Mouse (Mus musculus) erythroblast, adult 5-6 weeks (primary cell): ENCODE results near the gene Olfr794. TPM values are rescaled to one million over a fixed set of nuclear protein-coding genes. Genes with fewer than 3 reads are reported as not detected.

Experiments
- ATAC-seq: replicated peaks from 2 replicates; pipeline ENCODE4 v1.8.0; 2016; ENCODE audit warnings: moderate number of reproducible peaks, mild to moderate bottlenecking, moderate TSS enrichment, inconsistent platforms; ENCODE audit not compliant: poor library complexity, low FRiP score, severe bottlenecking
- total RNA-seq, 2 experiments: library from RNA; stranded (forward) in 1 of 2; stranded (reverse) in 1 of 2; fragments of 150-400 nt in 1 of 2; fragments of 200-764, 138-1000 nt in 1 of 2; gene quantifications; 2 replicates each; pipeline versions ENCODE4 v1.2.3 to v1.2.4; 2015 to 2017; ENCODE audit warnings: low replicate concordance in 2 of 2

Gene Olfr794
- total RNA-seq (2015; ENCODE audit: low replicate concordance) = not detected in 2 replicates
- total RNA-seq (2017; ENCODE audit: low replicate concordance) = not detected in 2 replicates

DNA sequence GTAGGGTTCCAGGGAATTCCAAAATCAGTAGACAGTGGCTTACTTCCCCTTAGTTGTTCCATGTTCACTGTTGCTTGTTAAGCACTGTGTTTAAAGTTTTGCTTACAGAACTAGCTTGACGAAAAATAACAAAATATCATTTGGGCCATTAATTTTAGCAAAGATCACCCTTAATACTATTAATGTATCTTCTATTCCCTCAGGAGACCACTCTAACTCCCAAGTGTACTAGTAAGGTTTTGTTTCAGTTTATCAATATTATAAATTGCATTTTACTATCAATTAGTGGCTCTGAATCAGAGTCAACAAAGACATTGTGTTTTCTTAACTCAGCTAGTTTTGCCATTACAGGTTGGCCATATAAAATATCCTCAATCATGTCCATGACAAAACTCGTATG lies at the start of gene Olfr794:
TSS of gene Olfr794 (plus strand) at position 301 of the 400 bp plus-strand sequence.
- ATAC-seq = no peak

DNA sequence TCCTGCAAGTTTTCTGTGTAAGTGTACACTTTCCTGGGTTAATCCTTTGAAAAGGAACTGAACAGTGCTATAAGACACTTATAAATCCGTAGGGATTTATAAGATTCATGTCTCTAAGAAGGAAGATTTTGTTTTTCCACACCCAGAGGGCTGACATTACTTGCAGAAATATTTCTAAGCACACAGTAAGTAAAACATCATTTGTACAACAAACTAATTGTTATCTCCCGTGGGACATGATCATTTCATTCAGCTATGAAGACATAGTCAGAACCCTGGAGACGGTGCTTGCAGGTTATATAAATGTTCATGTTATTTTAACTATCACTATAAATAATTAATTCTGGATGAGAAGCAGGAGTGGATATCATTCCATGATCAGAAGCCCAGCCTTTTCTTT lies 46.0 kb upstream of the Olfr794 start, which contains the start of gene Olfr791:
TSS of gene Olfr791 (plus strand) at position 301 of the 400 bp plus-strand sequence.
- ATAC-seq = no peak

DNA sequence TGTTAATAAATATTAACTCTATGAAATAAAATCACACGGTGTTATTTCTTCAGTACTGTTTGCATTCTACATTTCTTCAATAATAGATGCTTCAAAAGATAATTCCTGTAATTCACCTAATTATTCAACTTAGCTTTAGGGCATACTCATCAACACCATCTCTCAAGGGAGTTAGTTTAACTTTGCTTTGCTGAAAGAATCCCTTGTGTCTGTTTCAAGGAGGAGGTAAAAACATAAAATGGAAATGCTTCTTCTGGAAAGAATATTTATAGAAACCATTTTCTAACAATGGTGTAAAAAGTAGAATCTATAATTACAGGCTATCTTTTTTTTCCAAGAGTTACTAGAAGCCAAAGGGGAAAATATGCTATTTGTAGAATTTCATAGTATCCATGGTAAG lies 28.6 kb upstream of the Olfr794 start, which contains the start of gene Olfr792:
TSS of gene Olfr792 (plus strand) at position 301 of the 400 bp plus-strand sequence.
- ATAC-seq = no peak

DNA sequence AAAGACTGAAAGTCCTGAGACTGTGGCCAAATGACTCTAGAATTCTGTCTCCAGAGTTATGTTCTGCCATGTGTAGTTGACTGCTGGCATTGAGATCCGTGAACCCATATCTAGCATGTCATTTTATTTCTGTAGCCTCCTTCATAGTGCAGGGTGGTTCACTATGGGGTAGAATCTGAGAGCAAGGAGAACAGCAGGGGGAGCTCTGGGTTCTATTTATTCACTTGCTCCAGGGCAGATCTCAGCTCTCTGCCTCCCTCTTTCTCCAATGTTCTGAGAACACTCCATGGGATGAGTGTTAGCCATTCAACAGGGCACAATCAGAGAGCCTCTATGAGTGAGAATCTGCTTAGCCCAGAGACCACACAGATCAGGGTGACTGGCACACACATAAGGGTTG lies 18.1 kb upstream of the Olfr794 start:
- ATAC-seq = no peak

DNA sequence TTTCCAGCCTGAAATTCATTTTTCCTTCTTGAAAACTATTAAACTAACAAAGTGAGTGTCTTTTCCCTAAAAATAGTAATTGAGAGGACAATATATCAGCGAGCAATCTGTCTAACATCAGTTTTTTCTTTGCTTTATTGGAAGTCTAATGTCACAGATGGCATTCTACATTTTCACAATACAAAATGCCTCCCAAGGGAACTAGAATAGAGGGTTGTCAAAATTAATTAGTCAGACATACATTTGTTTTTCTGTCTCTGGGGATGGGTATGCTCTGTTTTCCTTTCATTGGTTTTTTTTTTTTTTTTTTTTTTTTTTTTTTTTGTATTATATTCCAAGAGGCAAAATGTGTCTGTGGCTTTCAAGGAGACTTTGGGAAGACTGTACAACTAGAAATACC lies 9.6 kb downstream of the Olfr794 start:
- no peak for ATAC-seq

DNA sequence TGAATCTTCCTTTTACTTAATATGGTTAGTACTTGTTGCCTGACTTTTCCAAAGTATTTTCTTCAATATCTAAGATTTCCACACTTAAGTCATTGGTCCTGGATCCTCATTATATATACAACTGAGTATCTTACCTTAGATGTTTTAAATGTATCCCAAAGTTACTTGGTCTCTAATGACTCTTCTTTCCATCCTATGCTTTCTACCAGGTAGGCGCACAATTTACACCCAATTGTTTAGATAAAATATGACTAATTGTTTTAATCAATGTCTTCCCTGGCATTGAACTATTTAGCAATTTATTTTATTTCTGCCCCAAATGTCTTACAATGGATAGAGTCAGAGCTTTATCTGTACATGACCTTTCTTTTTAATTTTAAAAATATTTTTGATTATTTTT lies 45.0 kb downstream of the Olfr794 start, which contains the start of gene Olfr796:
TSS of gene Olfr796 (minus strand) at position 101 of the 400 bp plus-strand sequence.
- ATAC-seq = no peak

DNA sequence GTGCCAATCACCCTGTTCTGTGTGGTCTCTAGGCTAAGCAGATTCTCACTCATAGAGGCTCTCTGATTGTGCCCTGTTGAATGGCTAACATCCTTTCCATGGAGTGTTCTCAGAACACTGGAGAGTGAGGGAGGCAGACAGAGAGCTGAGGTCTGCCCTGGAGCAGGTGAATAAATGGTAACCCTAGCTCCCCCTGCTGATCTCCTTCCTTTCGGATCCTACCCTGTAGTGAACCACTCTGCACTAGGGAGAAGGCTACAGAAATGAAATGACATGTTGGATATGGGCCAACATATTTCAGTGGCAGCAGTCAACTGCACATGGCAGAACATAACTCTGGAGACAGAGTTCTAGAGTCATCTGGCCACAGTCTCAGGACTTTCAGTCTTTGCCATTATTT lies 54.3 kb downstream of the Olfr794 start:
- no peak for ATAC-seq

Other genes with a start within 250 kb of the Olfr794 start
- gene Olfr780, start 249.5 kb upstream of the Olfr794 start, total RNA-seq (2015; ENCODE audit: low replicate concordance) = not detected in 2 replicates
- gene Olfr780, start 249.5 kb upstream of the Olfr794 start, total RNA-seq (2017; ENCODE audit: low replicate concordance) = 0.42 TPM in 1 of 2 replicates, not detected in the other
- not detected in 2 replicates for gene Olfr781, start 238.8 kb upstream of the Olfr794 start, total RNA-seq (2015; ENCODE audit: low replicate concordance)
- gene Olfr781, start 238.8 kb upstream of the Olfr794 start, total RNA-seq (2017; ENCODE audit: low replicate concordance) = not detected in 2 replicates
- not detected in 2 replicates for gene Olfr782, start 218.8 kb upstream of the Olfr794 start, total RNA-seq (2015; ENCODE audit: low replicate concordance)
- gene Olfr782, start 218.8 kb upstream of the Olfr794 start, total RNA-seq (2017; ENCODE audit: low replicate concordance) = not detected in 2 replicates
- 0.19 and 0.21 TPM in 2 replicates for gene Olfr784, start 183.6 kb upstream of the Olfr794 start, total RNA-seq (2015; ENCODE audit: low replicate concordance)
- gene Olfr784, start 183.6 kb upstream of the Olfr794 start, total RNA-seq (2017; ENCODE audit: low replicate concordance) = 0.14 TPM in 1 of 2 replicates, not detected in the other
- gene Olfr785, start 162.2 kb upstream of the Olfr794 start, total RNA-seq (2015; ENCODE audit: low replicate concordance) = not detected in 2 replicates
- not detected in 2 replicates for gene Olfr785, start 162.2 kb upstream of the Olfr794 start, total RNA-seq (2017; ENCODE audit: low replicate concordance)
- gene Olfr786, start 140.3 kb upstream of the Olfr794 start, total RNA-seq (2015; ENCODE audit: low replicate concordance) = not detected in 2 replicates
- gene Olfr786, start 140.3 kb upstream of the Olfr794 start, total RNA-seq (2017; ENCODE audit: low replicate concordance) = not detected in 2 replicates
- 0.77 TPM in 1 of 2 replicates, not detected in the other for gene Olfr787, start 105.8 kb upstream of the Olfr794 start, total RNA-seq (2015; ENCODE audit: low replicate concordance)
- gene Olfr787, start 105.8 kb upstream of the Olfr794 start, total RNA-seq (2017; ENCODE audit: low replicate concordance) = not detected in 2 replicates
- not detected in 2 replicates for gene Olfr788, start 96.7 kb upstream of the Olfr794 start, total RNA-seq (2015; ENCODE audit: low replicate concordance)
- not detected in 2 replicates for gene Olfr788, start 96.7 kb upstream of the Olfr794 start, total RNA-seq (2017; ENCODE audit: low replicate concordance)
- not detected in 2 replicates for gene Olfr789, start 82.9 kb upstream of the Olfr794 start, total RNA-seq (2015; ENCODE audit: low replicate concordance)
- not detected in 2 replicates for gene Olfr789, start 82.9 kb upstream of the Olfr794 start, total RNA-seq (2017; ENCODE audit: low replicate concordance)
- gene Olfr790, start 69.2 kb upstream of the Olfr794 start, total RNA-seq (2015; ENCODE audit: low replicate concordance) = not detected in 2 replicates
- gene Olfr790, start 69.2 kb upstream of the Olfr794 start, total RNA-seq (2017; ENCODE audit: low replicate concordance) = not detected in 2 replicates
- not detected in 2 replicates for gene Olfr791, start 45.9 kb upstream of the Olfr794 start, total RNA-seq (2015; ENCODE audit: low replicate concordance)
- gene Olfr791, start 45.9 kb upstream of the Olfr794 start, total RNA-seq (2017; ENCODE audit: low replicate concordance) = not detected in 2 replicates
- not detected in 2 replicates for gene Olfr792, start 28.5 kb upstream of the Olfr794 start, total RNA-seq (2015; ENCODE audit: low replicate concordance)
- not detected in 2 replicates for gene Olfr792, start 28.5 kb upstream of the Olfr794 start, total RNA-seq (2017; ENCODE audit: low replicate concordance)
- not detected in 2 replicates for gene Olfr796, start 44.9 kb downstream of the Olfr794 start, total RNA-seq (2015; ENCODE audit: low replicate concordance)
- gene Olfr796, start 44.9 kb downstream of the Olfr794 start, total RNA-seq (2017; ENCODE audit: low replicate concordance) = not detected in 2 replicates
- not detected in 2 replicates for gene Olfr798, start 60.3 kb downstream of the Olfr794 start, total RNA-seq (2015; ENCODE audit: low replicate concordance)
- gene Olfr798, start 60.3 kb downstream of the Olfr794 start, total RNA-seq (2017; ENCODE audit: low replicate concordance) = not detected in 2 replicates
- gene Olfr799, start 69.8 kb downstream of the Olfr794 start, total RNA-seq (2015; ENCODE audit: low replicate concordance) = not detected in 2 replicates
- not detected in 2 replicates for gene Olfr799, start 69.8 kb downstream of the Olfr794 start, total RNA-seq (2017; ENCODE audit: low replicate concordance)
- not detected in 2 replicates for gene Olfr800, start 90.0 kb downstream of the Olfr794 start, total RNA-seq (2015; ENCODE audit: low replicate concordance)
- not detected in 2 replicates for gene Olfr800, start 90.0 kb downstream of the Olfr794 start, total RNA-seq (2017; ENCODE audit: low replicate concordance)
- gene Olfr801, start 106.2 kb downstream of the Olfr794 start, total RNA-seq (2015; ENCODE audit: low replicate concordance) = not detected in 2 replicates
- not detected in 2 replicates for gene Olfr801, start 106.2 kb downstream of the Olfr794 start, total RNA-seq (2017; ENCODE audit: low replicate concordance)
- not detected in 2 replicates for gene Olfr802, start 120.5 kb downstream of the Olfr794 start, total RNA-seq (2015; ENCODE audit: low replicate concordance)
- gene Olfr802, start 120.5 kb downstream of the Olfr794 start, total RNA-seq (2017; ENCODE audit: low replicate concordance) = 0.14 TPM in 1 of 2 replicates, not detected in the other
- not detected in 2 replicates for gene Olfr803, start 126.6 kb downstream of the Olfr794 start, total RNA-seq (2015; ENCODE audit: low replicate concordance)
- not detected in 2 replicates for gene Olfr803, start 126.6 kb downstream of the Olfr794 start, total RNA-seq (2017; ENCODE audit: low replicate concordance)
- not detected in 2 replicates for gene Olfr804, start 135.6 kb downstream of the Olfr794 start, total RNA-seq (2015; ENCODE audit: low replicate concordance)
- gene Olfr804, start 135.6 kb downstream of the Olfr794 start, total RNA-seq (2017; ENCODE audit: low replicate concordance) = 0.28 TPM in 1 of 2 replicates, not detected in the other
- gene Olfr805, start 161.7 kb downstream of the Olfr794 start, total RNA-seq (2015; ENCODE audit: low replicate concordance) = not detected in 2 replicates
- not detected in 2 replicates for gene Olfr805, start 161.7 kb downstream of the Olfr794 start, total RNA-seq (2017; ENCODE audit: low replicate concordance)
- gene Olfr806, start 174.3 kb downstream of the Olfr794 start, total RNA-seq (2015; ENCODE audit: low replicate concordance) = not detected in 2 replicates
- 0.56 TPM in 1 of 2 replicates, not detected in the other for gene Olfr806, start 174.3 kb downstream of the Olfr794 start, total RNA-seq (2017; ENCODE audit: low replicate concordance)
- not detected in 2 replicates for gene Olfr807, start 190.1 kb downstream of the Olfr794 start, total RNA-seq (2015; ENCODE audit: low replicate concordance)
- not detected in 2 replicates for gene Olfr807, start 190.1 kb downstream of the Olfr794 start, total RNA-seq (2017; ENCODE audit: low replicate concordance)
- not detected in 2 replicates for gene Olfr808, start 197.8 kb downstream of the Olfr794 start, total RNA-seq (2015; ENCODE audit: low replicate concordance)
- gene Olfr808, start 197.8 kb downstream of the Olfr794 start, total RNA-seq (2017; ENCODE audit: low replicate concordance) = not detected in 2 replicates
- gene Olfr809, start 207.0 kb downstream of the Olfr794 start, total RNA-seq (2015; ENCODE audit: low replicate concordance) = not detected in 2 replicates
- gene Olfr809, start 207.0 kb downstream of the Olfr794 start, total RNA-seq (2017; ENCODE audit: low replicate concordance) = 0.43 TPM in 1 of 2 replicates, not detected in the other
- not detected in 2 replicates for gene Olfr810, start 227.3 kb downstream of the Olfr794 start, total RNA-seq (2015; ENCODE audit: low replicate concordance)
- not detected in 2 replicates for gene Olfr810, start 227.3 kb downstream of the Olfr794 start, total RNA-seq (2017; ENCODE audit: low replicate concordance)
- not detected in 2 replicates for gene Olfr811, start 236.7 kb downstream of the Olfr794 start, total RNA-seq (2015; ENCODE audit: low replicate concordance)
- gene Olfr811, start 236.7 kb downstream of the Olfr794 start, total RNA-seq (2017; ENCODE audit: low replicate concordance) = not detected in 2 replicates